Mouse (Mus musculus): ENCODE data around the gene Eif4e1b. TPM values are rescaled to one million over a fixed set of nuclear protein-coding genes. Genes with fewer than 3 reads are reported as not detected.
A peak's percentile ranks its signal among the peaks of the same experiment; 100 is the strongest.
"Not testable (repeated sequence)": the region's sequence is repeated elsewhere in the genome, so short reads cannot be mapped to it uniquely, and the experiment has no call there.

Gene Eif4e1b
- total RNA-seq, 2 experiments from 2014 or later: not detected

- ATAC-seq (replicated peaks; ENCODE audit: low FRiP score, poor library complexity, severe bottlenecking): no peak
Measured at GRCm38 (mm10) chr13:54758756-54759470, 24.9 kb upstream of the Eif4e1b start.

- ATAC-seq (replicated peaks; ENCODE audit: low FRiP score, poor library complexity, severe bottlenecking): no peak
Measured at GRCm38 (mm10) chr13:54759496-54759895, 24.3 kb upstream of the Eif4e1b start.

DNA sequence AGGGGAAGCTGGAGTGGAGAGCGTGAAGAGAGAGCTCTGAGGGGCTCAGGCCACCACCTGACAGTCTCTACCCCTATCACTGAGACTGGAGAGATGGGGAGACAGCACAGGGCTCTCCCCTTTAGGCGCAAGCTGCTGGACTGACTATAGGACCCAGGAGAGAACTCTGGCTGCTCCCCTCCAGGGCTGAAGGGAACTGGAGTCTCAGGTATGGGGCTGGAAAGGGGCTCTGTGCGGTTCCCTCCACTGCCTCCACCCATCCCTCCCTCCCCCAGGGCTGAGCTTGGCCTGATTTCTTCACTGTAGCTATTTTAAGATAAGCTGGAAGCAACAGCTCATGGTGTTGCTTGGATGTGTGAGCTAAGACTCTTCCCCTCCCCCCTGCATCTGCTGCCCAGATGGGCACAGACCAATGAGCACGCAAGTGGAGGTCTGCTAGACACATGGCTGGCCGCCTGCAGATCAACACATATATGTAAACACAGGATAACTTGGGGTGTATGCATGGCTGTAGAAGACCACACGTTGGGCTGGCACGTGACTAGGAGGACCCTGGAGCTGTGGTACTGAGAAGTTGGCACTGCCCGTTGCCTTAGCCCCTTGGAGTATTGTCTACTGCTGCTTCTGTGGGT is 23.5 kb upstream of the Eif4e1b start:
- no peak for ATAC-seq (replicated peaks; ENCODE audit: low FRiP score, poor library complexity, severe bottlenecking)

DNA sequence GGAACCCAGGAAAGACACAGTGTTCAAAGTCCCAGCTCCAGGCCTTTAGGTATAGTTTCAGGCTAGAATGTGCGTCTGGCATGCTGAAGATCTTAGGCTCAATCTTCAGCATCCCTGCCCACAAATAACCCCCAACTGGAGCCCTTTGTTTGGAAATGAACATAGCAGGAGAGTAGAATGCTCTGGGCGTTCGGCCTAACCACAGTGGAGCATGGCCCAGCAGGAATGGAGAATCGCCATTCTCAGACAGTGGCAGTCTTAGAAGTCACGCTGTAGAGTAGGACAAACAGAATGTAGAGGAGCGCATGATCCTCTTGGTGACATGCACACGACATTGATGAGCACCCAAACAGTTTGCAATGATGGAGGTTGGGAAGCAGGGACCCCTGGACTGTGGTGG is 22.9 kb upstream of the Eif4e1b start:
- ATAC-seq (replicated peaks; ENCODE audit: low FRiP score, poor library complexity, severe bottlenecking): no peak

- ATAC-seq (replicated peaks; ENCODE audit: low FRiP score, poor library complexity, severe bottlenecking): no peak
Measured at GRCm38 (mm10) chr13:54765281-54766191, 18.3 kb upstream of the Eif4e1b start.

GRCm38 (mm10) chr13:54766192-54766768 is 17.5 kb upstream of the Eif4e1b start, which contains the start of gene Sncb:
Sncb (minus strand) TSS chr13:54766595.
- ATAC-seq (replicated peaks; ENCODE audit: low FRiP score, poor library complexity, severe bottlenecking): no peak

DNA sequence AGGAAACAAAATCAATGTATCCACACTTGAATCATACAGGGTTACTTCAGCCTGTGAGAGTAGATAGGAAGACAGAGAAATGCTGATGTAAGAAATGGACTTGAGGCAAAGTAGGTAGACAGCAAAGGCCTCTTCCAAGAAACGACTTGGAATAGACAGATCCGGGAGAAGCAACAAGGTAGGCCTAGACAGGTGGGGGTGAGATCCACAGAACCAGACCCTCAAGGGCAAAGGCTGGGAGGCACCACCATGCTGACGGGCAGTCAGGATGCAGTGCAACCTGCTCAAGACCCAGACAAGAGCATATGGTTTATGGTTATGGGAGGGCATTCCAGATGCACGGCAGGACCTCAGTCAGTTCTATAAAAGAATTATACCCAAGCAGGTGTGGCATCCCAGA is 16.8 kb upstream of the Eif4e1b start:
- no peak for ATAC-seq (replicated peaks; ENCODE audit: low FRiP score, poor library complexity, severe bottlenecking)

DNA sequence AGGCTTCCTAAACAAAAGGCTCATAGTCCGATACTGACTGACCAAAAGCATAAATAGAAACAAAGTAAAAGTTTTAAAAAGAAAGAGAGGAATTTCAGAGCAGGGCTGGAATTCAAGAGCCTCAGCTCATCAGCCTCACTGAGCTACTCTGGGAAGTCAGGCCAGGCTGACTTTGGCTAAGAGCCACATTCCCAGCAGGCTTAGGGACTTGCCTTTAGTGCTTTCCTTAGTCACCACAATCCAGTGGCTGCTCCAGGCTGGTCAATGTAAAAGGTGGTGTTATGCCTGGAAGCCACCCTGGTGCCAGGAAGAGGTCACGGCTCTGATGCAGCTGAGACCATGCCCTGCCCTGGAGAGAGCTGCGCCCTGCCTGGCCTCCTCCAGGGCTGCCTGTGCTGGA is 3.2 kb upstream of the Eif4e1b start:
- ATAC-seq (replicated peaks; ENCODE audit: low FRiP score, poor library complexity, severe bottlenecking): no peak

GRCm38 (mm10) chr13:54781086-54781485 is 2.7 kb upstream of the Eif4e1b start:
- no peak for ATAC-seq (replicated peaks; ENCODE audit: low FRiP score, poor library complexity, severe bottlenecking)

- no peak for ATAC-seq (replicated peaks; ENCODE audit: low FRiP score, poor library complexity, severe bottlenecking)
Measured at GRCm38 (mm10) chr13:54783235-54783634, 563 bp upstream of the Eif4e1b start.

DNA sequence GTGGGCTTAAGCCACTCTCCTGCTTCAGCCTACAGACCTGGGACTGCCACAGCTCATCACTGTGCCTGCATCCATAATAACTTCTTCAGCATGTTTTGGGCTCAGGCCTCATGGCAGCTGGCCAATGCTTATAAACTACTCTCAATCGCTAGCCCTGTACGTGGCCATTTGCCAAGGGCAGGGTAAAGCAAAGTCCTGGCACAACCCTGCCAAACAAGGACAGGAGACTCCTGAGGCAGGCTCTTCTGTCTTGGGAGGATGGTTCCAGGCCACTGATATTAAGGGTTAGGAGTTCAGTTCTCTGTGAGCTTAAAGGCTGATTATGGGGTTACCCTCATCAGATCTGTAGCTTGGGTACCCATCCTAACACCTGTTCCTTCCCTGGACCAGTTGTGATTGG is 3.8 kb downstream of the Eif4e1b start:
- ATAC-seq (replicated peaks; ENCODE audit: low FRiP score, poor library complexity, severe bottlenecking): not testable (repeated sequence)

DNA sequence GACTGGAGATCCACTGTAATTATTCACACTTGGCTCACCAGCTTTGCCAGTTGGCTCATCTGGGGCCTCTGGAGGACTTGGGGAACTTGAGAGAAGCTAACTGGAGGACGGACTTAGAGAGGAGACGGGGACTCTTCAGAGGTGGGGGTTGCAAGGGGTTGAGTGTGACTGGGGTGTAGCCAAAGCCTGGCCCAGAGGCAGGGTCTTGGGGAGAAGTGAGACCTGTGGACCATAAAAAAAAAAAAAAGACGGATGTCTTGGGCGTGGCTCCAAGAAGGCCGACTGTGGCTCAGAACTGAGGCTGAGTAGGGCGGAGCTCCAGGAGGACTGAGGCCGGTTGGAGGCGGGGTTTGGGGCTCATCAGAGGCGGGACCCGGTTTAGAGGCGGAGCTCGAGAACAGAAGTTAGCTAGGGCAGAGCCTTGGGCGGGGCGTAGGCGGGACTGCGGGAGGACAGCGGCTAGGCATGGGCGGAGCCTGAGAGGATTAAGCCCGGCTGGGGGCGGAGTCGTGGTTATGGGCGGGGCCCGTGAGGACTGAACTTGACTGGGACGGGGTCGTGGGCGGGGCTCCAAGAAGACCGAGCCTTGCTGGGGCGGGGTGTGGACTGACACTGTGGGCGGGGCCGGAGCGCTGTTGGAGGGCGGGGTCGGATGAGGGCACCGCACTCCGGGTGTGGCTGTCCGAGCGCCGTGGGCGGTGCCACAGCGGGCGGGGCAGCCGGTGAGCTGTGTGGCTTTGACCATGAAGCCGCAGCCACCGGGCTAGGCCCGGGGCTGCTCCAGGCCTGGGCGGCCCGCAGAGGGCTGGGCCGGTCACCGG is 5.2 kb downstream of the Eif4e1b start, which contains the start of gene Tspan17:
Tspan17 (plus strand) TSS at position 638 of the 821 bp plus-strand sequence.
- ATAC-seq (replicated peaks; ENCODE audit: low FRiP score, poor library complexity, severe bottlenecking): peak; percentile 56

DNA sequence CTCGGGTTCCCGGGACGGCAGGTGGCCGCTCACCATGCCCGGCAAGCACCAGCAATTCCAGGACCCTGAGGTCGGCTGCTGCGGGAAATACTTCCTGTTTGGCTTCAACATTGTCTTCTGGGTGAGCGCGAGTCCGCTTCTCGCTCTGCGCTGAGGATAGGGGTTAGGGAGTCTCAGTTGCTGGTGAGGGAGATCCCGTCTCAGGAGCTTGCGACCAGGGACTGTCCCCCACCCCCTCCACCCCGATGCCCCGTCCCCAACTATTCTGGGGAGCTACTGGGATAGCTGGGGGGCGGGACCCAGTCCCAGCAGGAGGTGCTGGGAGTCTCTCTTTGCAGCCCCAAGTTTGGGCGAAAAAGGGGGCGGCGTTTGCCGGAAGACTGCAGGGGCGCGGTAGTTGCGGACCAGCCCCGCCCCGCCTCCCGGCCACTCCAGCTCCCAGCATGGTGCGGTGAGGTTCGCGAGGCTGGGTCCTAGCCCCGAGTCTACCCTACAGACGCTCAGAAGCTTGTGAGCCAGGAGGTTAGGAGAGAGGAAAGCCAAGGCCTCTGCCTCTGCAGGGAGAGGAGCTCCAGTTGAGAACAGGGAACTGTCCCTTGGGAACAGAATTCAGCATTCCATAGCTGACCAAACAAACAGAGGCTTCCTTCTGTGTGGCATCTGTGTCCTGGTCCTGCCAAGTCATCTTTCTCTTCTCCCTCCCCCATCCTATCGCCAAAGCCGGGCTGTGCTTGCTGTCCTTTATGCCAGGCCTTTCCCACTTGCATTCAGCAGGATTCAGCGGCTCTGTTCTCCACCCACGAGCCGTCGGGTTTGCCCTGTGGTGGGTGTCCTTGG is 6.0 kb downstream of the Eif4e1b start:
- ATAC-seq (replicated peaks; ENCODE audit: low FRiP score, poor library complexity, severe bottlenecking): no peak

- no peak for ATAC-seq (replicated peaks; ENCODE audit: low FRiP score, poor library complexity, severe bottlenecking)
Measured at GRCm38 (mm10) chr13:54792259-54793230, 8.7 kb downstream of the Eif4e1b start.

DNA sequence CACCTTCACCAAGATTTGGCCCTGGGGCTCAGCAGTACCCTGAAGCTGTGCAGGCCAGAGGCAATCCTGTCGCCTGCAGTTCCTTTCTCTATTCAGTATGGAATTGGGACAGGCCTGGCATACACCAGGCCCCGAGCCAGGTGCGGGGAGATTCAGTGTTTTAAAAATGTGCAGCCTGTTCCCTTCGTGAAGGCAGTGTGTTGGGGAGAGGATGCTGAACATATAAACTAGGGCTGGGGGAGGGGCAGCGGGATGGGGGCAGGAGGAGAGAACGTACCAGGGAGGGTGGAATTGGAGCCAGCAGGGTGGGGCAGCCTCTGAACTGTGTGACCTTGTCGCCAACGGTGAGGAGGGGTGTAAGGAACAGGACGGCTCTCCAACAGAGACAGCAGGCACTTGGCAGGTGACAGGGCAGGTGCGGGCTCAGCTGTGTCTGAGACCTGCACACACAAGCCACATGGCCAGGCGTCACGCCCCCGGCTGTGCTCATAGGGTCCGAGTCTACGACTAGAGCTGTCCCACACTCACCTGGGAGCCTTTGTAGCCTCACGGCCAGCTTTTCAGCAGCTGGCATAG is 10.3 kb downstream of the Eif4e1b start:
- ATAC-seq (replicated peaks; ENCODE audit: low FRiP score, poor library complexity, severe bottlenecking): no peak

GRCm38 (mm10) chr13:54794843-54795242 is 11.0 kb downstream of the Eif4e1b start:
- ATAC-seq (replicated peaks; ENCODE audit: low FRiP score, poor library complexity, severe bottlenecking): no peak

- ATAC-seq (replicated peaks; ENCODE audit: low FRiP score, poor library complexity, severe bottlenecking): 0 out of 2 replicates have a peak, but pooled peaks have one; percentile 53
Measured at GRCm38 (mm10) chr13:54797356-54797755, 13.6 kb downstream of the Eif4e1b start.

All from erythroblast, adult 5-6 weeks (primary cell).